ENCODE assay signal across 24 mouse cellular contexts in the genomic region with DNA sequence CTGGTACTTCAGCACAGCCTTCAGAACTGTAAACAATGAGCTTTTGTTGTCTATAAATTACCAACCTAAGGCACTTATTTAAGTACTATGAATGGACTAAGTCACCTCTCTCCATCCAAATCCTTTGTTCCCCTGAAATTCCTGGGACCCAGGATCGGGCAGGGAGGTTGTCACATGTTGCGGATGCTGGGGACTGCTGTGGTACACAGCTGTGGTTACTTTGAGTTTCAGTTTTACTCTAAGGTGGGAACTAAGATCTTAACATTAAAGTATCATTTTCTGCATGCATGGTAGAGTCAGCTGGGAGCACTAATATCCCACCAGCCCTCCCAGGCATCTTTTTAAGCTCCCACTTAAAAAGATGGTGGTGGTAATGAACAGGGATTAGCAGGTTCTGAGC.
DNase-seq lines count a peak whose midpoint lies in the region; ATAC-seq lines count a peak whose summit lies in the region.
"Had no signal": no experiment of that assay in that cellular context is flagged by ENCODE, and none has a peak within 500 bp of the region (broad histone marks: within the 10 kb centered on the region; RNA-seq: fewer than 3 reads in every experiment).

No protein-coding gene starts in this region.

- H3K36me3 ChIP-seq in limb, embryonic 11.5 days (ENCODE audit: control insufficient read depth, insufficient read depth, low read length), result no peaks in the 10 kb centered on the region
- no peaks in the 10 kb centered on the region for H3K36me3 ChIP-seq in limb, embryonic 10.5 days
- no peaks in the 10 kb centered on the region for H3K36me3 ChIP-seq in midbrain, embryonic 11.5 days (ENCODE audit: control insufficient read depth, insufficient read depth, low read length)
- no peaks in the 10 kb centered on the region for H3K36me3 ChIP-seq in midbrain, embryonic 16.5 days (ENCODE audit: control insufficient read depth, insufficient read depth, low read length)
- H3K36me3 ChIP-seq: forebrain, embryonic 15.5 days; G1E; heart, embryonic 10.5 days; heart, embryonic 13.5 days; hindbrain, embryonic 12.5 days; hindbrain, embryonic 15.5 days had no signal

- no peak overlapping the region for H3K9ac ChIP-seq in limb, embryonic 11.5 days (ENCODE audit: low read length)
- no peak overlapping the region for H3K9ac ChIP-seq in midbrain, embryonic 11.5 days (ENCODE audit: low read length)
- H3K9ac ChIP-seq in midbrain, embryonic 16.5 days (ENCODE audit: low read depth, low read length), result no peak overlapping the region
- H3K9ac ChIP-seq: forebrain, embryonic 15.5 days; heart, embryonic 13.5 days; hindbrain, embryonic 12.5 days; hindbrain, embryonic 15.5 days had no signal

- peak; percentile 19 for DNase-seq in limb, embryonic 11.5 days (ENCODE audit: low spot score)
- DNase-seq in limb, embryonic 10.5 days (ENCODE audit: low spot score), result no peak
- DNase-seq in midbrain, embryonic 11.5 days (ENCODE audit: low spot score, missing footprints), result peak; percentile 35
- no peak for DNase-seq in embryo, embryonic 10 days (ENCODE audit: low spot score)
- no peak for DNase-seq in kidney, adult 8-10 months
- DNase-seq: adrenal gland, adult 2 months; adrenal gland, postnatal 14 days; cerebellum, adult 11 months; cerebellum, adult 2 months; cerebellum, adult 9-11 months; cerebellum, postnatal 25 days; embryo, embryonic 11 days; gastrocnemius, postnatal 25 days; heart, adult 2 months had no signal

- ATAC-seq in limb, embryonic 11.5 days (ENCODE audit: insufficient number of reproducible peaks, low FRiP score, low TSS enrichment, low read depth), result no peak
- ATAC-seq in midbrain, embryonic 11.5 days (ENCODE audit: low FRiP score), result no peak
- no peak for ATAC-seq in midbrain, embryonic 16.5 days
- peak; percentile 23 for ATAC-seq in activated CD4-positive, CD25-positive, alpha-beta regulatory T cell, adult 4 months
- ATAC-seq: forebrain, embryonic 15.5 days; inflammation-experienced regulatory T-cells, adult 6 months; Patski had no signal

- H3K9me3 ChIP-seq in limb, embryonic 11.5 days (ENCODE audit: control insufficient read depth, low read length), result no peaks in the 10 kb centered on the region
- H3K9me3 ChIP-seq in limb, embryonic 10.5 days (replicated peaks), result no peaks in the 10 kb centered on the region
- no peaks in the 10 kb centered on the region for H3K9me3 ChIP-seq in midbrain, embryonic 11.5 days (ENCODE audit: control insufficient read depth, low read length)
- no peaks in the 10 kb centered on the region for H3K9me3 ChIP-seq in midbrain, embryonic 16.5 days (replicated peaks; ENCODE audit: control insufficient read depth, low read length, poor library complexity, severe bottlenecking)
- H3K9me3 ChIP-seq: forebrain, embryonic 15.5 days; G1E; heart, embryonic 10.5 days; heart, embryonic 13.5 days; hindbrain, embryonic 12.5 days; hindbrain, embryonic 15.5 days had no signal

- H3K27ac ChIP-seq in limb, embryonic 11.5 days (replicated peaks; ENCODE audit: low read depth, low read length), result no peak overlapping the region
- H3K27ac ChIP-seq in limb, embryonic 10.5 days, result no peak overlapping the region
- no peak overlapping the region for H3K27ac ChIP-seq in midbrain, embryonic 11.5 days (ENCODE audit: low read depth, low read length)
- no peak overlapping the region for H3K27ac ChIP-seq in midbrain, embryonic 16.5 days (ENCODE audit: low read length)
- H3K27ac ChIP-seq: forebrain, embryonic 15.5 days; heart, adult 2 months; heart, embryonic 10.5 days; heart, embryonic 13.5 days; hindbrain, embryonic 12.5 days; hindbrain, embryonic 15.5 days had no signal

- no peak overlapping the region for H3K4me2 ChIP-seq in limb, embryonic 11.5 days (ENCODE audit: low read depth, severe bottlenecking)
- no peak overlapping the region for H3K4me2 ChIP-seq in midbrain, embryonic 11.5 days
- no peak overlapping the region for H3K4me2 ChIP-seq in midbrain, embryonic 16.5 days (ENCODE audit: low read length)
- H3K4me2 ChIP-seq: forebrain, embryonic 15.5 days; heart, embryonic 13.5 days; hindbrain, embryonic 12.5 days; hindbrain, embryonic 15.5 days had no signal

- H3K27me3 ChIP-seq in limb, embryonic 11.5 days (ENCODE audit: control insufficient read depth, insufficient read depth, low read length), result no peaks in the 10 kb centered on the region
- H3K27me3 ChIP-seq in limb, embryonic 10.5 days (ENCODE audit: low read depth, poor library complexity, severe bottlenecking), result no peaks in the 10 kb centered on the region
- H3K27me3 ChIP-seq in midbrain, embryonic 11.5 days (ENCODE audit: control insufficient read depth, insufficient read depth, low read length), result no peaks in the 10 kb centered on the region
- H3K27me3 ChIP-seq in midbrain, embryonic 16.5 days (ENCODE audit: control insufficient read depth, insufficient read depth, low read depth, low read length), result no peaks in the 10 kb centered on the region
- H3K27me3 ChIP-seq: forebrain, embryonic 15.5 days; hindbrain, embryonic 12.5 days; hindbrain, embryonic 15.5 days; Patski had no signal

- H3K4me1 ChIP-seq in limb, embryonic 11.5 days (ENCODE audit: control insufficient read depth, insufficient read depth, low read length), result peaks cover 8% of the 10 kb centered on the region
- peaks cover 19% of the 10 kb centered on the region for H3K4me1 ChIP-seq in limb, embryonic 10.5 days
- peaks cover 3% of the 10 kb centered on the region for H3K4me1 ChIP-seq in midbrain, embryonic 11.5 days (ENCODE audit: control insufficient read depth, insufficient read depth, low read length)
- H3K4me1 ChIP-seq in midbrain, embryonic 16.5 days (ENCODE audit: control insufficient read depth, insufficient read depth, low read length), result no peaks in the 10 kb centered on the region

- 88% methylated on average over 2 of the region's 2 CpGs for WGBS in limb, embryonic 11.5 days
- WGBS in limb, embryonic 10.5 days, result 91% methylated on average over 2 of the region's 2 CpGs
- 75% methylated on average over 2 of the region's 2 CpGs for WGBS in midbrain, embryonic 11.5 days
- 72% methylated on average over 2 of the region's 2 CpGs for WGBS in midbrain, embryonic 16.5 days

- H3K4me3 ChIP-seq in limb, embryonic 11.5 days (ENCODE audit: low read depth, low read length), result no peak overlapping the region
- no peak overlapping the region for H3K4me3 ChIP-seq in limb, embryonic 10.5 days
- no peak overlapping the region for H3K4me3 ChIP-seq in midbrain, embryonic 11.5 days (ENCODE audit: low read depth, low read length)
- H3K4me3 ChIP-seq in midbrain, embryonic 16.5 days (ENCODE audit: low read depth, low read length), result no peak overlapping the region
- H3K4me3 ChIP-seq: forebrain, embryonic 15.5 days; heart, adult 2 months; heart, embryonic 10.5 days; heart, embryonic 13.5 days; hindbrain, embryonic 12.5 days; hindbrain, embryonic 15.5 days had no signal

Comparison
In these comparisons a context has a peak if more than half of its experiments do, and no peak if none do; other contexts are left out.
1. DNase-seq: peak in limb, embryonic 11.5 days (single experiment) and midbrain, embryonic 11.5 days (single experiment); none in limb, embryonic 10.5 days (single experiment), embryo, embryonic 10 days (single experiment) and kidney, adult 8-10 months (0 of 2).